Mouse (Mus musculus): ENCODE measurements around the gene V1rd19.
A peak's percentile ranks its signal among the peaks of the same experiment; 100 is the strongest.
"Not testable (repeated sequence)": the region's sequence is repeated elsewhere in the genome, so short reads cannot be mapped to it uniquely, and the experiment has no call there.

Gene V1rd19

DNA sequence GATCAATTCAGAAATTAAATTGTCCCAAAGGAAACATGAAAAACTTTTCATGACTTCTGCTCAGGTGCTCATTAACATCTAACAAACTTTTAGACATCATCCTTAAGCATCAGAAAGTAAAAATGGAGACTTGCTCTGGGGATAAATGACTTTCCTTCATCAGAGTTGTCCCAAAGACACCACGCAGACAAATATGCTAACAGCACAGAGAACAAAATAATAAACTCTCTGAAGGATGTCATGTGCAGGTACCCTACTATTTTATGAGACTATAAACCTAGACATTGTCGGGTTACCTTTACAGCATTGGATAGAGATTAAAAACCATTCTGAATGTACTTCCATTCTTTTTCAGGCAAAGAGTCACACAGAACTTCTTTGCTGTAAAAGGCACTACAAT, at the start of gene V1rd19:
Gene V1rd19 (plus strand): TSS at position 301 of the 400 bp plus-strand sequence.
- no peak for DNase-seq (ENCODE audit: low spot score)

DNA sequence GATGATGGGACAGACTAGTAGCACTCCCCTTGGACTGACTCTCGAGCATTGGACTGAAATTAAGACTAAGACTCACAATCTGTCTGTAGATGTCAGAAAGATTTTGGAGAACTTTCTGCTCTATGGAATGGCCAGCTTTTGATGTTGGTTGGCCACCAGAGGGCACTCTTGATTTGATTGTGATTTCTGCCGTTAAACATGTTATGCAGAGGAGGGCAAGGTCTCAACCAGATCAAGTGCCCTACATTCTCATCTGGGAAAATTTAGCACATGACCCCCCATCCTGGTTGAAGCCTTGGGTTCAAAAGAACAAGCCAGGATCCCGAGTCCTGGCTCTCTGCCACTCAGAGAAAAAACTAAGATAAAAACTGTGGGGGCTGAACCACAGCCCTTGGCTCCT, 33.4 kb upstream of the V1rd19 start:
- peak; percentile 11 for DNase-seq (ENCODE audit: low spot score)

DNA sequence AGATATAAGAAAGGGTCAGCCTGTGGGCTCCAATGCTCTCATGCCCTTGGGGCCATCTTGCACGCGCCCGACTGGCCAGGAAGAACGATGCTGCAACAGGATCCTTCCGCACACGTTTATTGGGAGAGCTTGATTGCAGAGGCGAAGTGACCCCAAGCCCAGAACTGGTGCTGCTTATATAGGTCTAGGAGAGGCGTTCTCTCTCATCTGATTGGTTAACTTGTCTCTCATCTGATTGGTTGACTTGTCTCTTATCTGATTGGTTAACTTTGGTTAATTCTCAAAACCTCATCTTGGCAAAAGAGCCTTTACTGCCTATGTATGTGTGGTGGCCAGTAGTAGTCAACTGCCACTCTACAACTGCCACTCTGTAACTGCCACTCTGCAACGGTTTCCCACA, 27.2 kb upstream of the V1rd19 start, which contains the start of gene Vmn1r181:
Gene Vmn1r181 (plus strand): TSS at position 301 of the 400 bp plus-strand sequence.
- not testable (repeated sequence) for DNase-seq (ENCODE audit: low spot score)

DNA sequence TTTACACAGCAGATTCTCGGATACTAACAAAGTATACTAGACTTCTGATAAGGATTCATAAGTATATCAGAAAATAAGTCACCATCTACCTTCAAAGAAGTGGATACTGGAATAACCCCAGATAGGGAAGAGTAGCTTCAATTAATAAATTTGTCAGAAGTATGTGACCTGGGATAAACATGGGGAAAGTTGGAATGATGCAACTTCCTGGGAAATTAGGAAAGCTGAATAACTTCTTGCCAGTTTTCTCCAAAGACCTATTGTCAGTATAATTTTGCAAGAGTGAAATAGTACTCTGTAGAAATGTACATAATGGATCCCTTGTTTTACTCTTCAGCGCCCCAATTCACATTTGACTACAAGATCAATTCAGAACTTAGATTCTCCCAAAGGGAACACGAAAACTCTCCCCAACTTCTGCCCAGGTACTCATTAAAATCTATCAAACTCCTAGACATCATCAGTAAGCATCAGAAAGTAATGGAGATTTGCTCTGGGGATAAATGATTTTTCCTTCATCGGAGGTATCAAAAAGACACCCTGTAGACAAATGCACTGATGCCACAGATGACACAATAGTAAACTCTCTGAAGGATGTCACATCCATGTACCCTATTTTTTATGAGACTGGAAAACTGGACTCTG, 51.3 kb downstream of the V1rd19 start, which contains the start of gene Vmn1r183:
Gene Vmn1r183 (plus strand): TSS at position 595 of the 645 bp plus-strand sequence.
- no peak for DNase-seq (ENCODE audit: low spot score)

Measured in ovary, postnatal 14 days (tissue).